Mouse (Mus musculus): ENCODE data around the gene Gm21119. TPM values are rescaled to one million over a fixed set of nuclear protein-coding genes. Genes with fewer than 3 reads are reported as not detected.
"Not testable (repeated sequence)": the region's sequence is repeated elsewhere in the genome, so short reads cannot be mapped to it uniquely, and the experiment has no call there.

The Gm21119 gene
- polyA plus RNA-seq, 2 experiments = not detected

- not testable (repeated sequence) for ATAC-seq (ENCODE audit: low FRiP score, low read depth); H3K4me2 ChIP-seq (replicated peaks; ENCODE audit: low read depth, low read length, severe bottlenecking); DNase-seq (ENCODE audit: low spot score); H3K36me3 ChIP-seq (ENCODE audit: control insufficient read depth, insufficient read depth, low read length); H3K4me1 ChIP-seq (ENCODE audit: control insufficient read depth, insufficient read depth, low read length); H3K27me3 ChIP-seq (ENCODE audit: control insufficient read depth, insufficient read depth, low read length); H3K9ac ChIP-seq (ENCODE audit: low read depth, low read length, severe bottlenecking); H3K4me3 ChIP-seq (replicated peaks; ENCODE audit: low read length); H3K27ac ChIP-seq (replicated peaks; ENCODE audit: low read depth, low read length); H3K9me3 ChIP-seq (ENCODE audit: control insufficient read depth, low read length)
These were observed 2.0 kb upstream of the Gm21119 start for GRCm38 (mm10) chr8:20612721-20613120.

GRCm38 (mm10) chr8:20630766-20631165 lies 16.0 kb downstream of the Gm21119 start:
- H3K4me2 ChIP-seq (replicated peaks; ENCODE audit: low read depth, low read length, severe bottlenecking); H3K27ac ChIP-seq (replicated peaks; ENCODE audit: low read depth, low read length); DNase-seq (ENCODE audit: low spot score); H3K4me3 ChIP-seq (replicated peaks; ENCODE audit: low read length); H3K36me3 ChIP-seq (ENCODE audit: control insufficient read depth, insufficient read depth, low read length); ATAC-seq (ENCODE audit: low FRiP score, low read depth); H3K27me3 ChIP-seq (ENCODE audit: control insufficient read depth, insufficient read depth, low read length); H3K9ac ChIP-seq (ENCODE audit: low read depth, low read length, severe bottlenecking); H3K4me1 ChIP-seq (ENCODE audit: control insufficient read depth, insufficient read depth, low read length); H3K9me3 ChIP-seq (ENCODE audit: control insufficient read depth, low read length): not testable (repeated sequence)
- 53% methylated on average over 1 of the region's 1 CpGs for WGBS

- not testable (repeated sequence) for H3K4me2 ChIP-seq (replicated peaks; ENCODE audit: low read depth, low read length, severe bottlenecking); H3K4me3 ChIP-seq (replicated peaks; ENCODE audit: low read length); H3K4me1 ChIP-seq (ENCODE audit: control insufficient read depth, insufficient read depth, low read length); ATAC-seq (ENCODE audit: low FRiP score, low read depth); H3K27ac ChIP-seq (replicated peaks; ENCODE audit: low read depth, low read length); DNase-seq (ENCODE audit: low spot score); H3K9ac ChIP-seq (ENCODE audit: low read depth, low read length, severe bottlenecking); H3K36me3 ChIP-seq (ENCODE audit: control insufficient read depth, insufficient read depth, low read length); H3K27me3 ChIP-seq (ENCODE audit: control insufficient read depth, insufficient read depth, low read length); H3K9me3 ChIP-seq (ENCODE audit: control insufficient read depth, low read length)
- WGBS = no CpG with 5 or more reads among the region's 1 CpGs
These were observed 23.2 kb downstream of the Gm21119 start for GRCm38 (mm10) chr8:20637931-20638330.

GRCm38 (mm10) chr8:20643536-20643935 lies 28.8 kb downstream of the Gm21119 start:
- H3K4me1 ChIP-seq (ENCODE audit: control insufficient read depth, insufficient read depth, low read length); H3K4me3 ChIP-seq (replicated peaks; ENCODE audit: low read length); H3K36me3 ChIP-seq (ENCODE audit: control insufficient read depth, insufficient read depth, low read length); ATAC-seq (ENCODE audit: low FRiP score, low read depth); H3K27ac ChIP-seq (replicated peaks; ENCODE audit: low read depth, low read length); H3K9me3 ChIP-seq (ENCODE audit: control insufficient read depth, low read length); H3K27me3 ChIP-seq (ENCODE audit: control insufficient read depth, insufficient read depth, low read length); DNase-seq (ENCODE audit: low spot score); H3K9ac ChIP-seq (ENCODE audit: low read depth, low read length, severe bottlenecking); H3K4me2 ChIP-seq (replicated peaks; ENCODE audit: low read depth, low read length, severe bottlenecking): not testable (repeated sequence)
- WGBS = no CpG with 5 or more reads among the region's 1 CpGs

- not testable (repeated sequence) for H3K27ac ChIP-seq (replicated peaks; ENCODE audit: low read depth, low read length); H3K9ac ChIP-seq (ENCODE audit: low read depth, low read length, severe bottlenecking); ATAC-seq (ENCODE audit: low FRiP score, low read depth); H3K4me3 ChIP-seq (replicated peaks; ENCODE audit: low read length); H3K9me3 ChIP-seq (ENCODE audit: control insufficient read depth, low read length); H3K36me3 ChIP-seq (ENCODE audit: control insufficient read depth, insufficient read depth, low read length); DNase-seq (ENCODE audit: low spot score); H3K27me3 ChIP-seq (ENCODE audit: control insufficient read depth, insufficient read depth, low read length); H3K4me1 ChIP-seq (ENCODE audit: control insufficient read depth, insufficient read depth, low read length); H3K4me2 ChIP-seq (replicated peaks; ENCODE audit: low read depth, low read length, severe bottlenecking)
These were observed 38.3 kb downstream of the Gm21119 start for GRCm38 (mm10) chr8:20652976-20653375.

GRCm38 (mm10) chr8:20678418-20678817 lies 63.7 kb downstream of the Gm21119 start:
- not testable (repeated sequence) for H3K27me3 ChIP-seq (ENCODE audit: control insufficient read depth, insufficient read depth, low read length); ATAC-seq (ENCODE audit: low FRiP score, low read depth); H3K9ac ChIP-seq (ENCODE audit: low read depth, low read length, severe bottlenecking); H3K4me1 ChIP-seq (ENCODE audit: control insufficient read depth, insufficient read depth, low read length); H3K4me2 ChIP-seq (replicated peaks; ENCODE audit: low read depth, low read length, severe bottlenecking); H3K4me3 ChIP-seq (replicated peaks; ENCODE audit: low read length); DNase-seq (ENCODE audit: low spot score); H3K27ac ChIP-seq (replicated peaks; ENCODE audit: low read depth, low read length); H3K36me3 ChIP-seq (ENCODE audit: control insufficient read depth, insufficient read depth, low read length); H3K9me3 ChIP-seq (ENCODE audit: control insufficient read depth, low read length)

Measured in limb, embryonic 14.5 days (tissue).